Comparison of ENCODE assay signal across 17 mouse cellular contexts in the genomic region with DNA sequence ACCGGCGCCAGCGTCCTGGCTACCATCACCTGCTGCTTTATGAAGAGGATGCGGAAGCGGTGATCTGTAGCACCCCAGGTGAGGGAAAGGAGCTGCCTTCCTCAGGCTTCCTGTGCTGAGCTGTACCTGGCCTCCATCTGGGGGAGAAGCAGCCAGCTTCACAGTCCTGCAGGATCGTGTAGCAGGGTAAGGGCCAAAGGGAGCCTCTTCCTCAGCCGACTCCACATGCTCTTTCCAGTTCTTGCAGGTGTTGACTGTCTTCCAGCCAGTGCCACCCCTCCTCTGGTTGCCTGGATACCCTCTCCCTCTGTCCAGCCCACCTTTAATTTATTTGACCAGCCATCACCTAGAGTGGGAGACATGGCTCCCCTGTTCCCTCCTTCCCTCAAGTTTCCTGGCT. TPM values are rescaled to one million over a fixed set of nuclear protein-coding genes. Genes with fewer than 3 reads are reported as not detected.
DNase-seq lines count a peak whose midpoint lies in the region; ATAC-seq and TF ChIP-seq lines count a peak whose summit lies in the region.
"Had no signal": no experiment of that assay in that cellular context is flagged by ENCODE, and none has a peak within 500 bp of the region (broad histone marks: within the 10 kb centered on the region; RNA-seq: fewer than 3 reads in every experiment).

No protein-coding gene starts in this region.

- H3K4me1 ChIP-seq in E14TG2a.4 (replicated peaks; ENCODE audit: low read depth, low read length) = peaks cover 87% of the 10 kb centered on the region
- peaks cover 18% of the 10 kb centered on the region for H3K4me1 ChIP-seq in embryonic facial prominence, embryonic 13.5 days
- H3K4me1 ChIP-seq in hindbrain, embryonic 15.5 days (replicated peaks) = peaks cover 26% of the 10 kb centered on the region
- H3K4me1 ChIP-seq: liver, embryonic 13.5 days had no signal

- intact Hi-C loops in gastrocnemius, adult 2 months (cut with DNase I) = no loop called here

- H3K36me3 ChIP-seq in E14TG2a.4 (ENCODE audit: insufficient read depth, low read length) = peaks cover 27% of the 10 kb centered on the region
- peaks cover 22% of the 10 kb centered on the region for H3K36me3 ChIP-seq in embryonic facial prominence, embryonic 13.5 days
- H3K36me3 ChIP-seq in hindbrain, embryonic 15.5 days = no peaks in the 10 kb centered on the region

- no peak overlapping the region for H3K4me3 ChIP-seq in gastrocnemius, adult 2 months
- H3K4me3 ChIP-seq in E14TG2a.4 (replicated peaks; ENCODE audit: low read length) = 0 out of 2 replicates have a peak overlapping the region, but pooled peaks have one; percentile 17
- H3K4me3 ChIP-seq in embryonic facial prominence, embryonic 13.5 days = no peak overlapping the region
- H3K4me3 ChIP-seq in hindbrain, embryonic 15.5 days = no peak overlapping the region
- H3K4me3 ChIP-seq: embryonic facial prominence, embryonic 15.5 days; intestine, embryonic 15.5 days; liver, embryonic 13.5 days had no signal

- no peak for TF ChIP-seq CTCF in gastrocnemius, adult 2 months (IDR thresholded peaks at IDR 0.05)
- TF ChIP-seq CTCF in E14TG2a.4 (conservative IDR thresholded peaks at IDR 0.05; ENCODE audit: low read length) = no peak

- H3K27me3 ChIP-seq in E14TG2a.4 (ENCODE audit: insufficient read depth, low read length) = peaks cover 82% of the 10 kb centered on the region
- H3K27me3 ChIP-seq in embryonic facial prominence, embryonic 13.5 days = peaks cover 4% of the 10 kb centered on the region; the same call in 1 of the 2 replicates
- no peaks in the 10 kb centered on the region for H3K27me3 ChIP-seq in hindbrain, embryonic 15.5 days
- H3K27me3 ChIP-seq: embryonic facial prominence, embryonic 15.5 days; intestine, embryonic 15.5 days; liver, embryonic 13.5 days; Patski had no signal

- no peak overlapping the region for H3K27ac ChIP-seq in gastrocnemius, adult 2 months
- H3K27ac ChIP-seq in embryonic facial prominence, embryonic 13.5 days = no peak overlapping the region
- H3K27ac ChIP-seq in hindbrain, embryonic 15.5 days (replicated peaks) = peak overlapping the region; percentile 11; the same call in 1 of the 2 replicates
- H3K27ac ChIP-seq: embryonic facial prominence, embryonic 15.5 days; intestine, embryonic 15.5 days; liver, embryonic 13.5 days; stomach, postnatal 0 days had no signal

- DNase-seq in gastrocnemius, adult 2 months = peak; percentile 10
- DNase-seq in gastrocnemius, postnatal 10 days = no peak
- DNase-seq in spleen, postnatal 14 days (ENCODE audit: low spot score in 2 of 2) = no peak
- no peak for DNase-seq in c-Kit-positive CD71-positive TER-119-positive erythroid progenitor cells, embryonic 14.5 days (ENCODE audit: low spot score)
- no peak for DNase-seq in heart, adult 11 months
- DNase-seq: kidney, postnatal 25 days; liver, embryonic 13.5 days had no signal

- H3K9me3 ChIP-seq in E14TG2a.4 (ENCODE audit: low read length) = no peaks in the 10 kb centered on the region
- no peaks in the 10 kb centered on the region for H3K9me3 ChIP-seq in embryonic facial prominence, embryonic 13.5 days
- H3K9me3 ChIP-seq in hindbrain, embryonic 15.5 days = no peaks in the 10 kb centered on the region
- H3K9me3 ChIP-seq: embryonic facial prominence, embryonic 15.5 days; intestine, embryonic 15.5 days; liver, embryonic 13.5 days had no signal

- 80% methylated on average over 7 of the region's 7 CpGs for WGBS in embryonic facial prominence, embryonic 13.5 days
- 65% methylated on average over 7 of the region's 7 CpGs for WGBS in hindbrain, embryonic 15.5 days

- no peak overlapping the region for H3K4me2 ChIP-seq in embryonic facial prominence, embryonic 13.5 days
- no peak overlapping the region for H3K4me2 ChIP-seq in hindbrain, embryonic 15.5 days
- H3K4me2 ChIP-seq: embryonic facial prominence, embryonic 15.5 days; intestine, embryonic 15.5 days; liver, embryonic 13.5 days had no signal

- ATAC-seq in embryonic facial prominence, embryonic 13.5 days (ENCODE audit: insufficient number of reproducible peaks, insufficient read depth, low FRiP score, low TSS enrichment, low read depth) = no peak
- ATAC-seq in hindbrain, embryonic 15.5 days (ENCODE audit: low FRiP score, low read depth) = no peak
- ATAC-seq: CD4-positive, CD25-positive, alpha-beta regulatory T cell, adult 4 months; intestine, embryonic 15.5 days; Patski had no signal

- H3K9ac ChIP-seq in embryonic facial prominence, embryonic 13.5 days = peak overlapping the region; percentile 44; the same call in 1 of the 2 replicates
- no peak overlapping the region for H3K9ac ChIP-seq in hindbrain, embryonic 15.5 days
- H3K9ac ChIP-seq: embryonic facial prominence, embryonic 15.5 days; intestine, embryonic 15.5 days; liver, embryonic 13.5 days had no signal

RNA-seq across cellular contexts. Expression of gene Kcnj9, which starts 9.8 kb away (rescaled TPM):
- not detected for total RNA-seq in gastrocnemius, adult 2 months (2021)
- under 1 TPM; 0.07 to 0.14 TPM for total RNA-seq in gastrocnemius, postnatal 10 days (2021)
- polyA plus RNA-seq in embryonic facial prominence, embryonic 13.5 days (2015; fragmentation: Nextera tagmentation; extraction: Ambion mirVana) = 0.07 TPM in 1 of 2 replicates, not detected in the other
- polyA plus RNA-seq in hindbrain, embryonic 15.5 days (2015; fragmentation: Nextera tagmentation; extraction: Ambion mirVana) = 4.1 and 4.3 TPM in 2 replicates
- total RNA-seq: gastrocnemius, adult 18-20 months had no signal
- polyA plus RNA-seq: CD4-positive, CD25-positive, alpha-beta regulatory T cell, adult 4 months; heart, embryonic 14.5 days; intestine, embryonic 15.5 days; liver, embryonic 13.5 days had no signal

RNA-seq across cellular contexts. Expression of gene Atp1a2, which starts 21.5 kb away (rescaled TPM):
- 1,000 to 10,000 TPM in 1 of 2 experiments, 100 to 1,000 TPM in 1; 838 to 1,060 TPM for total RNA-seq in gastrocnemius, adult 2 months (2021)
- total RNA-seq in gastrocnemius, postnatal 10 days (2021) = 100 to 1,000 TPM; 695 to 761 TPM
- polyA plus RNA-seq in embryonic facial prominence, embryonic 13.5 days (2015; fragmentation: Nextera tagmentation; extraction: Ambion mirVana) = 1.9 and 2.5 TPM in 2 replicates
- 74.3 and 75.8 TPM in 2 replicates for polyA plus RNA-seq in hindbrain, embryonic 15.5 days (2015; fragmentation: Nextera tagmentation; extraction: Ambion mirVana)

RNA-seq across cellular contexts. Expression of gene Kcnj10, which starts 21.7 kb away (rescaled TPM):
- under 1 TPM in 1 of 2 experiments, not detected in 1; 0.06 TPM for total RNA-seq in gastrocnemius, adult 2 months (2021)
- 1 to 10 TPM in 1 of 2 experiments, under 1 TPM in 1; 0.87 to 1.2 TPM for total RNA-seq in gastrocnemius, postnatal 10 days (2021)
- 0.06 TPM in 2 replicates for polyA plus RNA-seq in embryonic facial prominence, embryonic 13.5 days (2015; fragmentation: Nextera tagmentation; extraction: Ambion mirVana)
- polyA plus RNA-seq in hindbrain, embryonic 15.5 days (2015; fragmentation: Nextera tagmentation; extraction: Ambion mirVana) = 2.9 and 3.0 TPM in 2 replicates
- polyA plus RNA-seq: CD4-positive, CD25-positive, alpha-beta regulatory T cell, adult 4 months; heart, embryonic 14.5 days had no signal

RNA-seq across cellular contexts. Expression of gene Pigm, which starts 57.0 kb away (rescaled TPM):
- total RNA-seq in gastrocnemius, adult 2 months (2021) = 1 to 10 TPM; 3.8 to 3.9 TPM
- 1 to 10 TPM; 5.6 to 6.9 TPM for total RNA-seq in gastrocnemius, postnatal 10 days (2021)
- polyA plus RNA-seq in embryonic facial prominence, embryonic 13.5 days (2015; fragmentation: Nextera tagmentation; extraction: Ambion mirVana) = 6.6 and 7.3 TPM in 2 replicates
- polyA plus RNA-seq in hindbrain, embryonic 15.5 days (2015; fragmentation: Nextera tagmentation; extraction: Ambion mirVana) = 3.8 and 3.9 TPM in 2 replicates

RNA-seq across cellular contexts. Expression of gene Igsf8, which starts 57.9 kb away (rescaled TPM):
- total RNA-seq in gastrocnemius, adult 2 months (2021) = 1 to 10 TPM; 7.4 to 8.3 TPM
- 10 to 100 TPM; 15.4 to 19.1 TPM for total RNA-seq in gastrocnemius, postnatal 10 days (2021)
- 46.9 and 49.8 TPM in 2 replicates for polyA plus RNA-seq in embryonic facial prominence, embryonic 13.5 days (2015; fragmentation: Nextera tagmentation; extraction: Ambion mirVana)
- 75.3 and 79.0 TPM in 2 replicates for polyA plus RNA-seq in hindbrain, embryonic 15.5 days (2015; fragmentation: Nextera tagmentation; extraction: Ambion mirVana)
